Mouse (Mus musculus) small intestine, adult 2 months (tissue): ENCODE measurements at regions not wholly inside any gene's neighbourhood (a gene's known extent, or its start where the extent isn't known, plus 50 kb on each side); places are given as distances from the start of the nearest gene placed in this dataset.
A peak's percentile ranks its signal among the peaks of the same experiment; 100 is the strongest.

Source experiments
- H3K27ac ChIP-seq: fragments of 200-500 bp; 2 replicates; pipeline ENCODE4 v1.5.1; 2012; ENCODE audit warnings: low read depth, low read length, control low read depth, inconsistent platforms; ENCODE audit not compliant: insufficient read depth
- H3K27me3 ChIP-seq: fragments of 200-500 bp; 2 replicates; pipeline ENCODE4 v1.6.1; 2012; ENCODE audit warnings: mild to moderate bottlenecking, moderate library complexity, low read length, inconsistent platforms; ENCODE audit not compliant: control insufficient read depth, insufficient read depth
- H3K36me3 ChIP-seq: fragments of 200-500 bp; 2 replicates; pipeline ENCODE4 v1.6.1; 2012; ENCODE audit warnings: mild to moderate bottlenecking, low read length, control low read depth, inconsistent platforms; ENCODE audit not compliant: control insufficient read depth, insufficient read depth
- H3K4me1 ChIP-seq: fragments of 200-500 bp; 2 replicates; pipeline ENCODE4 v1.6.1; 2012; ENCODE audit warnings: low read length, inconsistent platforms, mixed read lengths; ENCODE audit not compliant: control insufficient read depth, insufficient read depth, insufficient read length
- H3K4me3 ChIP-seq: fragments of 200-500 bp; 2 replicates; pipeline ENCODE4 v1.5.1; 2012; ENCODE audit warnings: low read depth, mild to moderate bottlenecking, control low read depth, inconsistent platforms, low read length, moderate library complexity
- CTCF ChIP-seq: fragments of 200-500 bp; IDR thresholded peaks from 2 replicates; pipeline ENCODE4 v1.5.1; 2012; ENCODE audit warnings: low read depth, mild to moderate bottlenecking, control low read depth, inconsistent platforms, low read length, moderate library complexity, mixed read lengths; ENCODE audit not compliant: insufficient replicate concordance, insufficient read length; ENCODE audit errors: extremely low read depth
- POLR2A ChIP-seq: fragments of 200-500 bp; IDR thresholded peaks from 2 replicates; pipeline ENCODE4 v1.6.1; 2012; ENCODE audit warnings: low read depth, mild to moderate bottlenecking, control low read depth, inconsistent platforms, low read length, moderate library complexity
- WGBS: fragments of 180-500 bp; shearing (Covaris S2); methylation state at CpG from one replicate; pipeline ENCODE4 v1.1.7; 2018; 5-methylcytosine and 5-hydroxymethylcytosine counted together

- H3K4me3 ChIP-seq = no peak overlapping the region
- no peaks in the 10 kb centered on the region for H3K36me3 ChIP-seq
- peaks cover 2% of the 10 kb centered on the region; the same call in 1 of the 2 replicates for H3K4me1 ChIP-seq
- no peaks in the 10 kb centered on the region for H3K27me3 ChIP-seq
- H3K27ac ChIP-seq = 0 out of 2 replicates have a peak overlapping the region, but pooled peaks have one; percentile 31
- TF ChIP-seq POLR2A (no peak), CTCF (no peak)
- 66% methylated on average over 2 of the region's 2 CpGs for WGBS
These were observed 241.0 kb downstream of the Snx13 start for GRCm38 (mm10) chr12:35287974-35288373.

- Histone ChIP-seq H3K4me1 (peaks cover 2% of the 10 kb centered on the region; the same call in 1 of the 2 replicates), H3K36me3 (no peaks in the 10 kb centered on the region), H3K4me3 (no peak overlapping the region), H3K27ac (no peak overlapping the region), H3K27me3 (no peaks in the 10 kb centered on the region)
- 83% methylated on average over 3 of the region's 3 CpGs for WGBS
- no peak for TF ChIP-seq CTCF
- TF ChIP-seq POLR2A = no peak
These were observed 240.6 kb downstream of the Snx13 start for GRCm38 (mm10) chr12:35287570-35287969.

GRCm38 (mm10) chr12:35286974-35287553, 240.1 kb downstream of the Snx13 start:
- 88% methylated on average over 3 of the region's 3 CpGs for WGBS
- Histone ChIP-seq H3K36me3 (no peaks in the 10 kb centered on the region), H3K27ac (no peak overlapping the region), H3K4me1 (peaks cover 2% of the 10 kb centered on the region; the same call in 1 of the 2 replicates), H3K4me3 (no peak overlapping the region), H3K27me3 (no peaks in the 10 kb centered on the region)
- TF ChIP-seq POLR2A (no peak), CTCF (no peak)

- Histone ChIP-seq H3K27ac (no peak overlapping the region), H3K36me3 (no peaks in the 10 kb centered on the region), H3K27me3 (no peaks in the 10 kb centered on the region), H3K4me3 (no peak overlapping the region), H3K4me1 (peaks cover 2% of the 10 kb centered on the region; the same call in 1 of the 2 replicates)
- no peak for TF ChIP-seq POLR2A
- no peak for TF ChIP-seq CTCF
- WGBS = 35% methylated on average over 2 of the region's 2 CpGs
These were observed 237.4 kb downstream of the Snx13 start for GRCm38 (mm10) chr12:35284345-35284744.

GRCm38 (mm10) chr12:35283925-35284324, 236.9 kb downstream of the Snx13 start:
- WGBS = 18% methylated on average over 5 of the region's 5 CpGs

GRCm38 (mm10) chr12:35283407-35283806, 236.4 kb downstream of the Snx13 start:
- Histone ChIP-seq H3K27me3 (no peaks in the 10 kb centered on the region), H3K4me1 (peaks cover 2% of the 10 kb centered on the region; the same call in 1 of the 2 replicates), H3K36me3 (no peaks in the 10 kb centered on the region), H3K4me3 (no peak overlapping the region), H3K27ac (no peak overlapping the region)
- TF ChIP-seq CTCF (no peak), POLR2A (no peak)

More at GRCm38 (mm10) chr12:35283925-35284324, 236.9 kb downstream of the Snx13 start:
- Histone ChIP-seq H3K27me3 (no peaks in the 10 kb centered on the region), H3K36me3 (no peaks in the 10 kb centered on the region), H3K4me1 (peaks cover 2% of the 10 kb centered on the region; the same call in 1 of the 2 replicates), H3K27ac (0 out of 2 replicates have a peak overlapping the region, but pooled peaks have one; percentile 28), H3K4me3 (no peak overlapping the region)
- TF ChIP-seq CTCF = no peak
- TF ChIP-seq POLR2A = no peak

GRCm38 (mm10) chr12:35269465-35269864, 222.5 kb downstream of the Snx13 start:
- Histone ChIP-seq H3K4me3 (no peak overlapping the region), H3K4me1 (no peaks in the 10 kb centered on the region), H3K27ac (no peak overlapping the region), H3K36me3 (no peaks in the 10 kb centered on the region), H3K27me3 (no peaks in the 10 kb centered on the region)
- TF ChIP-seq POLR2A = no peak
- no peak for TF ChIP-seq CTCF
